Mouse (Mus musculus): Measurements from ENCODE around the gene Slc5a4a. TPM values are rescaled to one million over a fixed set of nuclear protein-coding genes. Genes with fewer than 3 reads are reported as not detected.

Slc5a4a gene
- total and polyA plus RNA-seq, 2 experiments from 2014 or later = 0.12 TPM; not detected in 1

DNA sequence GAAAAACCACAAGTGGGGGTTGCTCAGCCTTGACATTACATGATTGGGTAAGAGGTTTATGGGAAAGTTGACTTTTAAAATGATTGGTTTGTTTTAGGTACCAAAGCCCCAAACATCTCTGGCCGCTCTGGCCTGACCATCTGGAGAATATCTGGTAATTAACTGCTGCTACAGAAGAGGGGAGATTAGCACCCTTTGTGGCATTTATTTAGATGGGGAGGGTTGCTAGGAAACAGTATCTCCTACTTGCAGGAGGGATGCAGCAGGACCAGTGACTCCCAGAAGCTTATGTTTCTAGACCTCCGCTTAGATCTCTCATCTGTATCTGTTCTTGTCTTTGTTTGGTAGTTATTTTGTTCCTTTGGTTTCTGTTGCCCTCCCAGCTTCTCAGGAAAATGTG, 27.6 kb downstream of the Slc5a4a start:
- H3K4me2 ChIP-seq (ENCODE audit: low read depth, low read length, poor library complexity, severe bottlenecking) = no peak overlapping the region
- 39% methylated on average over 2 of the region's 2 CpGs for WGBS
- H3K4me1 ChIP-seq (ENCODE audit: insufficient read depth, low read length) = no peaks in the 10 kb centered on the region
- H3K36me3 ChIP-seq (ENCODE audit: insufficient read depth, low read length) = no peaks in the 10 kb centered on the region
- H3K9ac ChIP-seq (replicated peaks; ENCODE audit: low read length, poor library complexity, severe bottlenecking) = no peak overlapping the region
- H3K4me3 ChIP-seq (ENCODE audit: low read depth, low read length) = no peak overlapping the region
- no peaks in the 10 kb centered on the region for H3K27me3 ChIP-seq (ENCODE audit: insufficient read depth, low read length)
- no peaks in the 10 kb centered on the region for H3K9me3 ChIP-seq (ENCODE audit: low read length)
- TF ChIP-seq CTCF (IDR thresholded peaks at IDR 0.05) = no peak
- no peak overlapping the region for H3K27ac ChIP-seq (ENCODE audit: low read depth, low read length)
- no peak for DNase-seq (ENCODE audit: low spot score)
- ATAC-seq (ENCODE audit: low FRiP score) = no peak

DNA sequence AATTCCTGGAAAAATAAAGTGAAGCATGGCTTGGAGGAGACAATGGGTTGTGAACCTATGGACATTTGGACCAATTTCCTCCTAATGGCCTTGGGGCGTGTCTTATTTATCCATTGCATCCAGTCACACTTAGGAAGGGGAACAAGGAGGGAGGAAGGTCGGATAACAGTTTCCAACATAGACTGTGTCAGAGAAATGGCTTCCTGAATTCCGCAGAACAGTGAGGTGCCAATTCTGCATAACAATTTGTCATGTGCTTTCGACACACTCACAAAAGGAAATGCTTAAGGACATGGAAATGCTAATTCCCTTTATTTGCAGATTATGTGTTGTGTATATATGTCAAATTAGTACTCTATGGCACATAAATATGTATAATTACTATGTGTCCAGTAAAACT, 38.0 kb downstream of the Slc5a4a start:
- ATAC-seq (ENCODE audit: low FRiP score) (no peak), DNase-seq (ENCODE audit: low spot score) (no peak)
- Histone ChIP-seq H3K9me3 (ENCODE audit: low read length) (no peaks in the 10 kb centered on the region), H3K4me2 (ENCODE audit: low read depth, low read length, poor library complexity, severe bottlenecking) (no peak overlapping the region), H3K36me3 (ENCODE audit: insufficient read depth, low read length) (no peaks in the 10 kb centered on the region), H3K27me3 (ENCODE audit: insufficient read depth, low read length) (no peaks in the 10 kb centered on the region), H3K9ac (replicated peaks; ENCODE audit: low read length, poor library complexity, severe bottlenecking) (no peak overlapping the region), H3K4me3 (ENCODE audit: low read depth, low read length) (no peak overlapping the region), H3K4me1 (ENCODE audit: insufficient read depth, low read length) (no peaks in the 10 kb centered on the region), H3K27ac (ENCODE audit: low read depth, low read length) (no peak overlapping the region)
- 81% methylated on average over 4 of the region's 4 CpGs for WGBS
- TF ChIP-seq CTCF (IDR thresholded peaks at IDR 0.05) = no peak

DNA sequence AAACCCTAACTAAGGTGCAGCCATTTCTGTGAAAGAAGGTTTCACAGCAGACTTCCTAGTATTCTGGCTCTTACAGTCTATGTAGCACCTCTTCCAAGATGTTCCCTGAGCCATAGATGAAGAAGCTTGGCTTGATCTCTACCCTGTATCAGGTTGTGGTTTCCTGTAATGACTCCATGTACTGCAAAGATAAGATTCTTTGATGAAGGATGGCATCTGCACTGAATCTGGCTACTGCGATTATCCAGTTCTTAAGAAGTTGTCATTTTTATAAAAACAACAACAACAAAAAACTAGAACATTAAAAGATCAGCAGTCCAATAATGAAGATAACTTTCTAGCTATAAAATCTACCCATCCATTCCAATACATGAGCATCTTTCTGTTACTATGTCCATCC, 40.8 kb downstream of the Slc5a4a start:
- H3K4me1 ChIP-seq (ENCODE audit: insufficient read depth, low read length) = no peaks in the 10 kb centered on the region
- ATAC-seq (ENCODE audit: low FRiP score) (no peak), DNase-seq (ENCODE audit: low spot score) (no peak)
- no peak for TF ChIP-seq CTCF (IDR thresholded peaks at IDR 0.05)
- WGBS = 94% methylated on average over 1 of the region's 1 CpGs
- H3K4me2 ChIP-seq (ENCODE audit: low read depth, low read length, poor library complexity, severe bottlenecking) = no peak overlapping the region
- H3K27me3 ChIP-seq (ENCODE audit: insufficient read depth, low read length) = no peaks in the 10 kb centered on the region
- no peaks in the 10 kb centered on the region for H3K36me3 ChIP-seq (ENCODE audit: insufficient read depth, low read length)
- H3K4me3 ChIP-seq (ENCODE audit: low read depth, low read length) = no peak overlapping the region
- H3K9ac ChIP-seq (replicated peaks; ENCODE audit: low read length, poor library complexity, severe bottlenecking) = no peak overlapping the region
- H3K9me3 ChIP-seq (ENCODE audit: low read length) = no peaks in the 10 kb centered on the region
- H3K27ac ChIP-seq (ENCODE audit: low read depth, low read length) = no peak overlapping the region

DNA sequence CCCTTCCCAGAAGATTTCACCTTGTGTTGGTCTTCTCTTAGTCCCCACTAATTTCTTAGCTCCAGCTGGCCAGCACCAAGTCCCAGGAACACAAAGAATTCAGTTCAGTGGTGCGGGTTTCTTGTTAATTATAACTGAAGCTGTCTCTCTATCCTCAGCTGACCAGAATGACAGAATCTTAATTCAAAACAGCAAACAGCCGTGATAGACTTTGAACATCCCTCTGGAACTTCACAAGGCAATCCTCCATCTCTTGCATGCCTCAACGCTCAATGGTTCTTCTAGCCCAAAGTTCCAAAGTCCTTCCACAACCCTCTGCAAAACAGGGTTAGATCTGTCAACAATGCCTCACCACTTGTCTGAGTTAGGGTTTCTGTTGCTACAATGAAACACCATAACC, 54.2 kb downstream of the Slc5a4a start:
- H3K27ac ChIP-seq (ENCODE audit: low read depth, low read length) = no peak overlapping the region
- H3K36me3 ChIP-seq (ENCODE audit: insufficient read depth, low read length) = peaks cover under 1% of the 10 kb centered on the region; the same call in 1 of the 2 replicates
- no peak overlapping the region for H3K4me2 ChIP-seq (ENCODE audit: low read depth, low read length, poor library complexity, severe bottlenecking)
- no peak for DNase-seq (ENCODE audit: low spot score)
- TF ChIP-seq CTCF (IDR thresholded peaks at IDR 0.05) = no peak
- no peak overlapping the region for H3K4me3 ChIP-seq (ENCODE audit: low read depth, low read length)
- no peak for ATAC-seq (ENCODE audit: low FRiP score)
- H3K9ac ChIP-seq (replicated peaks; ENCODE audit: low read length, poor library complexity, severe bottlenecking) = no peak overlapping the region
- H3K27me3 ChIP-seq (ENCODE audit: insufficient read depth, low read length) = no peaks in the 10 kb centered on the region
- no peaks in the 10 kb centered on the region for H3K4me1 ChIP-seq (ENCODE audit: insufficient read depth, low read length)
- H3K9me3 ChIP-seq (ENCODE audit: low read length) = no peaks in the 10 kb centered on the region
- 93% methylated on average over 3 of the region's 3 CpGs for WGBS

DNA sequence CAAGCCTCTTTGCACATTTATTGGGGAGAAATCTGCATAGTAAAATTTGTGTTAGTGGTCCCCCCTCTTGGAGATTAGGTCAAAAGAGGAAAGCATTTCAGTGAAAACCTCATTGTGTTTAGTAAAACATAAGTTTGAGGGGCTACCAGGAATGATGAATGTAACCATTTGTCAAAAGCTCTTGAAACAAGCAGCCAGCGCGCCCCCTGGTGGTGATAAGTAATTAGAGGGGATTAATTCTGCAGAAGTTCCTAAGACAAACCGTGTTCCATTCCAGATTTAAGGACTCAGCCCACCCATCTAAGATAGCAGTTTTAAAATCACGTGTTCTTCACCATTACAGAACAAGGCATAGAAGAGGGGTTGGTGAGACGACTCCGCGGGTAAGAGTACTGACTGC, 54.7 kb downstream of the Slc5a4a start:
- Histone ChIP-seq H3K27me3 (ENCODE audit: insufficient read depth, low read length) (no peaks in the 10 kb centered on the region), H3K4me2 (ENCODE audit: low read depth, low read length, poor library complexity, severe bottlenecking) (no peak overlapping the region), H3K4me3 (ENCODE audit: low read depth, low read length) (no peak overlapping the region), H3K27ac (ENCODE audit: low read depth, low read length) (no peak overlapping the region), H3K9ac (replicated peaks; ENCODE audit: low read length, poor library complexity, severe bottlenecking) (no peak overlapping the region), H3K9me3 (ENCODE audit: low read length) (no peaks in the 10 kb centered on the region), H3K36me3 (ENCODE audit: insufficient read depth, low read length) (peaks cover 6% of the 10 kb centered on the region; the same call in 1 of the 2 replicates), H3K4me1 (ENCODE audit: insufficient read depth, low read length) (no peaks in the 10 kb centered on the region)
- WGBS = 19% methylated on average over 7 of the region's 7 CpGs
- no peak for ATAC-seq (ENCODE audit: low FRiP score)
- peak; percentile 88 for DNase-seq (ENCODE audit: low spot score)
- TF ChIP-seq CTCF (IDR thresholded peaks at IDR 0.05) = peak; percentile 87

DNA sequence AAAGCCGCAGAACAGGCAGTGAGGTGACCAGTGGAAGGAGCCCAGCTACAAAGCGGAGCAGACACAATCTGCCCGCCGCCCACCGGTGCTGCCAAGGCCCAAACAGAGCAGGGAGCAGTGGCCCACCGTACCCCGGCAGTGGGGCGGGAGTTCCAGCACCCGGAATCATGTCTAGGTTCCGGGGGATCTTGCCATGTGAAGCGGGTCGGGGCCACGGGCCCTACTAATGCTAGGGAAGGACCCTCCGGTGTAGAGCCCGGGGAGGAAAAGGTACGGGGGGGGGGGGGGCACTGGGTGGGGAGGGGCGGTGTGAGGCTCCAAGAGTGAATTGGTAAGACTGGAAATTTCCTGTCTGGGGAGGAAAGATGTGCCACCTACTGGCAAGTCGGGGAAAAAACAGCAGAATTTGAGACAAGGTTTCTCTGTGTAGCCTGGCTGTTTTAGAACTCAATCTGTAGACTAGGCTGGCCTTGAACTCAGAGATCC, 56.6 kb downstream of the Slc5a4a start:
- ATAC-seq (ENCODE audit: low FRiP score) = peak; percentile 38; the same call in 1 of the 2 replicates

More for the DNA sequence above, 56.6 kb downstream of the Slc5a4a start:
- Histone ChIP-seq H3K36me3 (ENCODE audit: insufficient read depth, low read length) (peaks cover 17% of the 10 kb centered on the region), H3K27ac (ENCODE audit: low read depth, low read length) (no peak overlapping the region), H3K27me3 (ENCODE audit: insufficient read depth, low read length) (no peaks in the 10 kb centered on the region), H3K4me3 (ENCODE audit: low read depth, low read length) (peak overlapping the region; percentile 23), H3K4me2 (ENCODE audit: low read depth, low read length, poor library complexity, severe bottlenecking) (peak overlapping the region; percentile 46), H3K9ac (replicated peaks; ENCODE audit: low read length, poor library complexity, severe bottlenecking) (peak overlapping the region; percentile 48; the same call in 1 of the 2 replicates), H3K4me1 (ENCODE audit: insufficient read depth, low read length) (no peaks in the 10 kb centered on the region), H3K9me3 (ENCODE audit: low read length) (no peaks in the 10 kb centered on the region)
- 25% methylated on average over 17 of the region's 18 CpGs for WGBS
- DNase-seq (ENCODE audit: low spot score) = peak; percentile 71
- TF ChIP-seq CTCF (IDR thresholded peaks at IDR 0.05) = peak; percentile 71

All from midbrain, postnatal 0 days (tissue).